Mouse (Mus musculus) right cerebral cortex, adult 2 months (tissue): Measurements from ENCODE around the gene Ppp1r1b.

ENCODE experiments used
- DNase-seq, 2 experiments: peaks; one replicate each; pipeline ENCODE4 v3.0.0; 2021 to 2022; ENCODE audit warnings: low spot score in 2 of 2

Gene Ppp1r1b

DNA sequence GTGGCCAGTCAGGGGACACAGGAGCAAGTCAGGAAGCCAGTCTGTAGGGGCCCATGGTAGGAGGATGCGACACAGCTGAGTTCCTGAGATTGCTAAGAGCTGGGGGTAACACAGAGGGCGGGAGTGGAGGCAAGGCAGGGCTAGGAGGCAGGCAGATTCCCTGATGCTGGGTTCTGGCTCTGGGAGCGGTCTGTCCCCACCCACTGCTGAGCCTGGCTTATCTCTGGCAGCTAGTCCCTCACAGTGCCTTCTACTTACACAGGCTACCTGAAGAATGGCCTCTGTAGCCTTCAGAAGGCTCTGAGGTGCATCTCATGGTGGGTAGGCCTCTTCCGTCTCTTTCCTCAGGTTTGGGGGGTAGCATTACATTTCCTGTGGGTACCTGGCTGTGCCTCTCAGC is 44.4 kb downstream of the Ppp1r1b start:
- no peak for DNase-seq

DNA sequence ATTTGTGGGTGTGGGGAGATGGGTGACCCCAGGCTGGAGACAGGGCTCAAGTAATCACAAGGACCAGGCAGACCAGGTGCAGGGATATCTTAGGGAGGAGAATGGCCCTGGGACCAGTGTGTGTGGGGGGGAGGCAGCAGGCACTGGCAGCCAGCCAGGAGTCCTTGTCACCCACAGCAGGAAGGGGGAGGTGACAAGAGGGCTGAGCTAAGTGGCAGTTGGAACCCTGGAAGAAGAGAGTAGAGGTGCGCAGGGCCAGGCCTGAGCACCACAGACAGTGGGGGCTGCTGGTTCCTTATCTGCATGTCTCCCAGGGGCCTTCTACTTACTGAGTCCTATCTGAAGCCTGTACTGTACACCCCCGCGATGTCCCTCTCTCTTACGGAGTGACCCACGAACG is 45.1 kb downstream of the Ppp1r1b start:
- DNase-seq, result no peak

DNA sequence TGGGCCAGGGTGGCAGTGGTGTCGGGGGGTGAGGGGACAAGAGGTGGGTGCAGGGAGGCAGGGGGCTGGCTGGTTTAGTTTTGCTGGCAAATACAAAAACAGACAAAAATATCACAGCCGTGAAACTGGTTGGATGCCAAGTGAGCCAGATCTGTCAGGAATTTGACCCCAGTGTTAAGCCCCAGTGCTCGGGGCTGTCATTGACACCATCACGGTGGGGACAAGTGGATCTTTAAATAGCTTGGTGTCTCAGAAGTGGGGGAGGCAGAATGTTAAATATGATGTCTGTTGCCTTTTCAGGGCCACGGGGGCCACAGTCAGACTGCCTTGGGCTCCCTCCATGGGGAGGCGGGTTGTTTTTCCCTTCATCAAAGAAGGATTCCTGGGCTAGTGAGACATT is 46.1 kb downstream of the Ppp1r1b start:
- DNase-seq, result no peak

DNA sequence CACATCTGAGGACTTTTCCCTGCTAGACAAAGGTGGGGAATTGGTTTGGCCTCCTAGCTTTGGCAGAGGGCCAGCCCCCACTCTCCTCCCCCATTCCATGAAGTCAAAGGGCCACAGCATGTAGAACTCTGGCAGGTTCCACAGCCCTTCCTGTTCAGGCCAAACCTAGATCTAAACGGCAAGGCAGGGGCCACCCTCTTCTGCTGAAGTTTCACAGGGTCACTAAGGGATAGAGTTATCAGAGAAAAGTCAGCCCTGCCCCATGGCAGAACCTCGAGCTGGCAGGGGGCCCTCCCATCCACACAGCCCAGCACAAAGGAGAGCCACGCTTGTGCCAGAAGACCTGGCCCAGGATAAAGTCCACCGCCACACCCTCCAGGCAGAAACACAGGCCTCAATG is 46.8 kb downstream of the Ppp1r1b start:
- no peak for DNase-seq

DNA sequence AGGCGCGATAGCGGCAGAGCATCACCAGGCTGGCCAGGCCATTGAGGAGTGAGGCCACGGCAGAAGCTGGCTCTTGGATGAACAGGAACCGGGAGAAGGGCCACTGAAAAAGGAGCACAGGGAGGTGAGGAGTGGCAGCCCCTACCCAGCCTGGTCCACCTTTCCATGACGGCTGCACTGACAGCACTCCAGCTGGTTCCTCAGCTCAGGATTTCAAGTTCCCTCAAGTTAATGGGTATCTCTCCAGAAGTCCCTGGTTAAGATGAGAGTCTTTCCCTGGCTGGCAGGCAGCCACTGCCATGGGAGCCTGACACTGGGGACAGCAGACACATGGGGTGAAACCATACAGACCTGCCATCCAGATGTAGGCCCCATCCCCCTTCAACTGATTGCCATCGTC is 49.7 kb downstream of the Ppp1r1b start:
- DNase-seq, result no peak

DNA sequence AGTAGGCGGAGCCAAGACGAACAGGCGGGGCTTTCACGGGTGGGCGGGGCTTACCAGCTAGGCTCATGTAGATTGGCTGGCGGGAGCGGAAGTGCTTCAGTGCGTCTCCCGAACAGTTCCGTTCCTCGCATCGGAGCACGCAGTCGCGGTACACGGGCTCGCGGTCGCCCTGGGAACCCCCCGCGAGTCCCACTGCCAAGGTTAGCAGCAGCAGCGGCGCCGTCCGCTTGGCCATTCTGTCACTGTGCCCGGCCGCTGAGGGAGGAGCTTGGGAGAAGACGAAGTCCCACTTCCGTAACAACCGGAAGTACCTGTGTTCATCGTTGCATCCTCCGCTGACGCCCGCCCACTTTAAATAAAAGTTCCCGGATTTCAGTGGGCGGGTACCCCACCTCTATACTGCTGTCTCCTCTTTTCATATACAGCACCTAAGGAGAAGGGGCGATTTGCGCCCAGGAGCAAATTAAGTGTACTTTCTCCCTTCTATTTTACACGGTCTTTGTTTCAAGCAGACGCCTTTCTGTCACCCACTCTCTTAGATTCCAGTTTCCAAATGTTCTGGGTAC is 52.0 kb downstream of the Ppp1r1b start, which contains the start of gene Pgap3:
TSS of gene Pgap3 (minus strand) at position 330 of the 566 bp plus-strand sequence.
- peak; percentile 85 to 89 for DNase-seq

DNA sequence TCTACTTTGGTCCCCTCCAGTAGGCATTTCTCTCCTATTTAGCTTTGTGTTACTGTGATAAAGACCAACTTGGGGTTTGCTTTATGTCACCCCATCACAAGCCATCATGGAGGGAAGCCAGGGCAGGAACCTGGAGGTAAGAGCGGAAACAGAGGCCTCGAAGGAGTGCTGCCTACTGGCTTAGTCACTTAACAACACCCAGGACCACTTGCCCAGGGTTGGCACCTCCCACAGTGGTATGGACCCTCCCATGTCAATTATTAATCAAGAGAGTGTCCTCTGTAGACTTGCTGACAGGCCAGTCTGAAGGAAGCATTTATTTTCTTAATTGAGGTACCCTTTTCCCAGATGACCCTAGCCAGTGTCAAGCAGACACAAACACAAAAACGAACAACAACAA is 52.6 kb downstream of the Ppp1r1b start:
- DNase-seq, result no peak

DNA sequence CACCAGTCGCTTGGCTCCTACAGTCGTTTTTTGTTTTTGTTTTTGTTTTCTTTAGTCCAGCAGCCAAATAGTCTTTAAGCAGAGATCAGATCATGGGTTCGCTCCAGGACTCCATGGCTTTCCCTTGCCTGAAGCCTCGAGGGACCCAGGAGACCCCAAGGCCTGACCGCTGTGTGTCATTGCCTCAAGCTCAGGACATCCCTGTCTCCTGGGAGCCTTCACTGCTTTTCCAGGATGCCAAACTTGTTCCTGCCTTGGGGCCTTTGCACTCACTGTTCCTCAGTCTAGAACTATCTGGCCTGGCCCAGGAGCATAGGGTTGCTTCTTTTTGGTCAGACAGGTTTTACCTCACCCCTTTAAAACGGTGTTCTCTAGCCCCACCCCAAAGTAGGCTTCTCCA is 58.4 kb downstream of the Ppp1r1b start:
- DNase-seq, result no peak
